Mouse (Mus musculus): Measurements from ENCODE around the gene Sclt1. TPM values are rescaled to one million over a fixed set of nuclear protein-coding genes. Genes with fewer than 3 reads are reported as not detected.

Gene Sclt1
- 12.6 TPM for polyA plus RNA-seq (2015; fragmentation: Illumina TruSeq; extraction: RNeasy Lipid Tissue Mini Kit (QIAGEN cat#74804); ENCODE audit: low read depth, low replicate concordance)

DNA sequence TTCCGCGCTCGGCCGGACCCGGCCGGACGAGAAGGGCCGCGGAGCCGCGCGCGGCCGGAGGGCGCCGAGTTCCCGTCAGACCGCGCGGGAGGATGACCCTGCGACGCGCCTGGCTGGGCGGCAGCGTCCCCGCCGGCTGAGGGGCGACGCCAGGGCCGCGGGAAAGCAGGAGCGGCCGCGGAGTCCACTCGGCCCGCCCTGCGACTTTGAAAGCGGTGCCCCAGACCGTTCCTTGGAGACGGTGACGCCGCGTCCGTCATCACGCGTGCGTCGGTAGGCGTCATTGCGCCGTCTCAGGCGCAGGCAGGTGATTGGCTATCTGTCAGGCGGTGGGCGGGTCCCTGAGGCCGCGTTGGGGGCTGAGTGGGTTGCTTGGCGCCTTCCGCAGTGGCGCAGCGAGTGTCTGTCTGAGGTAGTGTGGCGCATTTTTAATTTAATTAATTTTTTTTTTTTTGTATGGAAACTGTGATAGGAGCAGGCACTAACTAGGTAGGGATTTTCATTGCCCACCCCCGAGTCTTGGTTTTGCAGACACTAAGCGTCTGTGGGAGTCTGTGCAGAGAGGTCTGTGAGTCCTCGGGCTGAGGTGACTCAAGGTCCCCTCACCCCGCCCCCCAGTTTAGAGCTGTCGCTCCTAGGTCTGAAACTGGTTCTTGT is at the start of gene Sclt1, which contains the start of gene D3Ertd751e:
TSS of gene Sclt1 (minus strand) at position 237 of the 657 bp plus-strand sequence.
TSS of gene D3Ertd751e (plus strand) at position 334 of the 657 bp plus-strand sequence.

Other genes starting within 250 kb of the Sclt1 start
- 33.6 TPM for gene Jade1, start 186.8 kb downstream of the Sclt1 start, polyA plus RNA-seq (2015; fragmentation: Illumina TruSeq; extraction: RNeasy Lipid Tissue Mini Kit (QIAGEN cat#74804); ENCODE audit: low read depth, low replicate concordance)
- 15.1 TPM for gene D3Ertd751e, start 97 bp upstream of the Sclt1 start, polyA plus RNA-seq (2015; fragmentation: Illumina TruSeq; extraction: RNeasy Lipid Tissue Mini Kit (QIAGEN cat#74804); ENCODE audit: low read depth, low replicate concordance)

Measured in brain, adult 10 weeks (tissue).